Mouse (Mus musculus) megakaryocyte progenitor cell, adult 5-6 weeks (primary cell): Measurements from ENCODE around the gene Defb48. TPM values are rescaled to one million over a fixed set of nuclear protein-coding genes. Genes with fewer than 3 reads are reported as not detected.

Source experiments
- ATAC-seq: replicated peaks from 2 replicates; pipeline ENCODE4 v1.8.0; 2016; ENCODE audit warnings: mild to moderate bottlenecking, moderate TSS enrichment, inconsistent platforms; ENCODE audit not compliant: poor library complexity
- total RNA-seq, 2 experiments: library from RNA; stranded (forward) in 1 of 2; stranded (reverse) in 1 of 2; fragments of 157-497, 149-512 nt in 1 of 2; fragments of 200-1000 nt in 1 of 2; gene quantifications; 2 replicates each; pipeline versions ENCODE4 v1.2.3 to v1.2.4; 2015 to 2017

Defb48 gene
- total RNA-seq (2015) (not detected in 2 replicates), total RNA-seq (2017) (not detected in 2 replicates)

- ATAC-seq = no peak
Measured at GRCm38 (mm10) chr14:62984410-62984809, at the start of gene Defb48. Defb48 (minus strand) TSS chr14:62984510.

GRCm38 (mm10) chr14:63020524-63021156 lies 36.3 kb upstream of the Defb48 start:
- ATAC-seq = no peak

- ATAC-seq = no peak
Measured at GRCm38 (mm10) chr14:63014667-63015066, 30.4 kb upstream of the Defb48 start.

- no peak for ATAC-seq
Measured at GRCm38 (mm10) chr14:63013082-63013481, 28.8 kb upstream of the Defb48 start.

GRCm38 (mm10) chr14:63011471-63011870 lies 27.2 kb upstream of the Defb48 start, which contains the start of gene Defb43:
Defb43 (plus strand) TSS chr14:63011771.
- ATAC-seq = no peak

- no peak for ATAC-seq
Measured at GRCm38 (mm10) chr14:63002588-63002987, 18.3 kb upstream of the Defb48 start.

GRCm38 (mm10) chr14:62998977-62999376 lies 14.7 kb upstream of the Defb48 start:
- ATAC-seq = peak; percentile 92

GRCm38 (mm10) chr14:62997777-62998176 lies 13.5 kb upstream of the Defb48 start, which contains the start of gene Defb47:
Defb47 (plus strand) TSS chr14:62998077.
- ATAC-seq = no peak

GRCm38 (mm10) chr14:62991849-62992510 lies 7.7 kb upstream of the Defb48 start:
- no peak for ATAC-seq

- 0 out of 2 replicates have a peak, but pooled peaks have one; percentile 20 for ATAC-seq
Measured at GRCm38 (mm10) chr14:62991271-62991670, 7.0 kb upstream of the Defb48 start.

GRCm38 (mm10) chr14:62979815-62980214 lies 4.5 kb downstream of the Defb48 start:
- ATAC-seq = peak; percentile 82

- ATAC-seq = peak; percentile 54
Measured at GRCm38 (mm10) chr14:62975046-62975445, 9.3 kb downstream of the Defb48 start.

- ATAC-seq = no peak
Measured at GRCm38 (mm10) chr14:62965811-62966520, 18.3 kb downstream of the Defb48 start.

GRCm38 (mm10) chr14:62965342-62965741 lies 19.0 kb downstream of the Defb48 start:
- ATAC-seq = no peak

- peak; percentile 60 for ATAC-seq
Measured at GRCm38 (mm10) chr14:62963632-62964031, 20.7 kb downstream of the Defb48 start.

GRCm38 (mm10) chr14:62956091-62956490 lies 28.2 kb downstream of the Defb48 start:
- no peak for ATAC-seq

GRCm38 (mm10) chr14:62946794-62947193 lies 37.5 kb downstream of the Defb48 start:
- no peak for ATAC-seq

GRCm38 (mm10) chr14:62940383-62941074 lies 43.8 kb downstream of the Defb48 start:
- peak; percentile 99 for ATAC-seq

- no peak for ATAC-seq
Measured at GRCm38 (mm10) chr14:62939435-62939834, 44.9 kb downstream of the Defb48 start.

- ATAC-seq = no peak
Measured at GRCm38 (mm10) chr14:62937675-62938074, 46.6 kb downstream of the Defb48 start.
